Mouse (Mus musculus): Measurements from ENCODE around the gene Gm10376.
"Not testable (repeated sequence)": the region's sequence is repeated elsewhere in the genome, so short reads cannot be mapped to it uniquely, and the experiment has no call there.

The Gm10376 gene

DNA sequence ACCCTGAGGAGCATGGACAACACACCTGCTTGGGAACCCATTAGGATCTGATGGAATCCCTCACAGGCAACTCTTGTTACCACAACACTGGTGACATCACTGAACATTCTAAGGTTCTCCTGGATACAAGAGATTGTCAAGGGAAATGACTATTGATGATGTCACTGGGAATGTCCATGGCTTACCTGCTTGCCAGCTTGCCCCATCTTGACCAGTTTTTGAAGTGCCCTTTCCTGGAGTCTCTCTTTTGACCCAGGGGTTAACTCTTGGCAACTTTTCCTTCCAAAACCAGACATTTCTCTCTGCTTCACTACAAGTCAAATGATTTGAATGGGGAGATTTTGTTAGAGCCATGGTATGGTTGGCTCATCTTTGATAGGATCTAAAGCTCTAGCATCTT lies at the start of gene Gm10376:
Gene Gm10376 (minus strand): TSS at position 101 of the 400 bp plus-strand sequence.
- not testable (repeated sequence) for DNase-seq

DNA sequence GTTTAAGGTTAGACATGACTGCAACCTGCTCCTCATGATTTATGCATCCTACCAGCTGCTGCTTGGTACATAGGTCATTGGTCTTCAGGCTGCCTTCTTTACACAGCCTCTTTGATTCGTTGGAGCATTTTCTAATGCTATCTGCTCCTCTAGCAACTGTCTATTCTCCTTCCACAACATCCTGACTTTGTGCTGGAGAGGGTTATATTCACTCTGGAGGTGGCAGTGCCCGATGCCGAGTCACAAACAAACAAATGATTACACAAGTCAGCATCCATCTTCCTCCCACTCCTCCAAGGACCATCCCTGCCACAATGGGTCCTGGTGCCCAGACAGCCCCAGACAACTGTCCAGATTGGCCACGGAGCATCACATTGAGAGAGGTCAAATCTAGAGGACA lies 44.8 kb upstream of the Gm10376 start:
- not testable (repeated sequence) for DNase-seq

DNA sequence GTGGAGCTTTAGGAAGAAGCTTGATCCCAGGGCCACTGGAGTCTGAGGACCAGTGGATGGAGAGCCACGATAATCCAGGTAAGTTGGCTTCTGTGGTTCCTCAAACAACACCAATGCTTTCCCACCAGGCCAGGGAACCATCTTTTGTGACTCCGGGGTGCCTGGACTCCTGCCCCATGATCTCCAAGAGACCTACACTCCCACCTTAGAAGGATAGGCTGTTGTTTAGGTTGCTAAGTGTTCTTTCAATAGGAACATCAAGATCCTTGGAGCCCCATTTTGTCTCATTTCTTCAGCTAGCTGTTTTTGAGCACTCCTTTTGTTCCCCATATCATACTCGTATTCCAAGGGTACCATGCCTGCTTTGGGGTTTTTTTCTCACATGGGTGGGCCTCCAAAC lies 42.6 kb upstream of the Gm10376 start:
- DNase-seq: not testable (repeated sequence)

DNA sequence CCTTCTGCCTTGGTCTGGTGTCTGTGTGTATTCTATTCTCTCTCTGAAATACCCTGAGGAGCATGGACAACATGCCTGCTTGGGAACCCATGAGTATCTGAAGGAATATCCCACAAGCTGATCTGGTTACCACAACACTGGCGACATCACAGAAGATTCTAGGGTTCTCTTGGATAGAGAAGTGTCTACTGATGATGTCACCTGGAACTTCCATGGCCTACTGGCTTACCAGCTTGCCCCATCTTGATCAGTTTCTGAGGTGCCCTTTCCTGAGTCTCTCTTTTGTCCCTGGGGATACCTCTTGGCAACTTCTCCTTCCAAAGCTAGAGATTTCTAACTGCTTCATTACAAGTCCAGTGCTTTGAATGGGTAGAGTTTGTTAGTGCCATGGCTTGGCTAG lies 21.9 kb downstream of the Gm10376 start, which contains the start of gene Gm8082:
Gene Gm8082 (minus strand): TSS at position 101 of the 400 bp plus-strand sequence.
- not testable (repeated sequence) for DNase-seq
